Mouse (Mus musculus): Measurements from ENCODE around the gene Tmpo. TPM values are rescaled to one million over a fixed set of nuclear protein-coding genes. Genes with fewer than 3 reads are reported as not detected.
"Not testable (repeated sequence)": the region's sequence is repeated elsewhere in the genome, so short reads cannot be mapped to it uniquely, and the experiment has no call there.

Tmpo gene
- total RNA-seq, 2 experiments from 2014 or later = 40.4 to 40.6 TPM

DNA sequence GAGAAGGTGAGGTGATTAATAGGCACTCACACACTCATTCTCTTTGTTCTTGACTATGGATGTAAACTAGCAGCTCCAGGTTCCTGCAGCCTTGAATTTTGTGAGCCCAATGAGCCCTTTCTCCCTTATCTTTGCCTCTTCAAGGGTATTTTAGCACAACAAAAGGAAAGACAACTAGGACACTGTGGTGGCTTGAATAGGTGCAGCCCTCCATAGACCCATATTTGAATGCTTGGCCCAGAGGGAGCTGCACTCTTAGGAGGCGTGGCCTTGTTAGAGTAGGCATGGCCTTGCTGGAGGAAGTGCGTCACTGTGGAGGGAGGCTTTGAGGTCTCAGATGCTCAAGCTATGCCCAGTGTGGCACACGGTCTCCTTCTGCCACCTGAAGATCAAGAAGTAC, 19.5 kb upstream of the Tmpo start:
- intact Hi-C loops (cut with DNase I) = no loop called here
- no peak for DNase-seq (ENCODE audit: extremely low spot score in 1 of 2, low spot score in 2 of 2)
- TF ChIP-seq CTCF (IDR thresholded peaks at IDR 0.05) = no peak
- Histone ChIP-seq H3K4me3 (no peak overlapping the region), H3K27ac (no peak overlapping the region)

DNA sequence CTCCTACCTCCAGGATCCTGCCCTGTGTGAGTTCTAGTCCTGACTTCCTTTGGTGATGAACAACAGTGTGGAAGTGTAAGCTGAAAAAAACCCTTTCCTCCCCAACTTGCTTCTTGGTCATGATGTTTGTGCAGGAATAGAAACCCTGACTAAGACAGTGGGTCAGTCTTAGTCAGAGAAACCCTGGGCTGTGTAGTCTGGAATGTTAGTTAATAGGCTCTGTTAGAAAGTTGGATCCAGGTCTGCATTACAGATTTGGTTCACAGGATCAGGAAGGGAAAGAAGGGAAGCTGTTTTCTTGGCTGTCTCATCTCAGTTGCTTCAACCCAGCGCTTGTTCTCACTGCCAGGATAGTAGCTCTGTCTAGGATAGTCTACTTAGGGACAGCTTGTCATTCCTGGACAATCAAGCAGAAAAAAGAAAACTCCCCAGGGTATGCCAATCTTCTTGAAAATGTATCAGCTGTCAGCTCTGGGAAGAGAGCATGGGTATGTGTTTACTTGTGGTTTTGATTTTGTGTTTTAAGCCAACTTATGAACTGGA, 18.2 kb upstream of the Tmpo start:
- intact Hi-C loops (cut with DNase I) = no loop called here
- Histone ChIP-seq H3K4me3 (no peak overlapping the region), H3K27ac (no peak overlapping the region)
- no peak for DNase-seq (ENCODE audit: extremely low spot score in 1 of 2, low spot score in 2 of 2)
- TF ChIP-seq CTCF (IDR thresholded peaks at IDR 0.05) = no peak

DNA sequence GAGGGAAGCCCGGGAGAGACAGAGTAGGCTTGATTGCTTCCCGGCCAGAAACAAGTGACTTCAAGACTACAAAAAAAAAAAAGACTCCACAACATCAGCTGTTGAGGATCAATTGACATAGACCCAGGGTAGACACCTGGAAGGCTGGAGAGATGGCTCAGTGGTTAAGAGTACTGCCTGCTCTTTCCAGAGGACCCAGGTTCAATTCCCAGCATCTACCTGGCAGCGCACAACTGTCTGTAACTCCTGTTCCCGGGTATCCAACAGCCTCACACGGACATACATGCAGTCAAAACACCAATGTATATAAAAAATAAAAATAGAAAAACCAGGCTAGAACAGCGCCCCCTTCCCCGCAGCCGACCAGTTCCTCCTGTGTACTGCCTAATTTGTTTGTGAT, 16.6 kb upstream of the Tmpo start:
- DNase-seq (ENCODE audit: extremely low spot score in 1 of 2, low spot score in 2 of 2) = no peak
- H3K27ac ChIP-seq = no peak overlapping the region
- no peak overlapping the region for H3K4me3 ChIP-seq
- TF ChIP-seq CTCF (IDR thresholded peaks at IDR 0.05) = no peak
- intact Hi-C loops (cut with DNase I) = no loop called here

DNA sequence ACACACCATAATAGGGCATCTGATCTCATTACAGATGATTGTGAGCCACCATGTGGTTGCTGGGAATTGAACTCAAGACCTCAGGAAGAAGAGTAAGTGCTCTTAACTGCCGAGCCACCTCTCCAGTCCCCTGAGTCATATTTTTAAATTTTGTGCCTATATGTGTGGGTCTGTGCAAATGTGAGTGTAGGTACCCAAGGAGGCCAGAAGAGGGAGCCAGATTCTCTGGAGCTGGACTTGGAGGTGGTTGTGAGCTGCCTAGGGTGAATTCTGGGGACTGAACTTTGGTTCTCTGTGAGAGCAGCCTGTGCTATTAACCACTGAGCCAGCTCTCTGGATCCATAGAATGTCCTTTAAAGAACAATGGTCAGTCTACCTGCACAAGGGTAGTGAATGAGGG, 15.7 kb upstream of the Tmpo start:
- intact Hi-C loops (cut with DNase I) = no loop called here
- TF ChIP-seq CTCF (IDR thresholded peaks at IDR 0.05) = no peak; the same call in 1 of the 2 replicates

DNA sequence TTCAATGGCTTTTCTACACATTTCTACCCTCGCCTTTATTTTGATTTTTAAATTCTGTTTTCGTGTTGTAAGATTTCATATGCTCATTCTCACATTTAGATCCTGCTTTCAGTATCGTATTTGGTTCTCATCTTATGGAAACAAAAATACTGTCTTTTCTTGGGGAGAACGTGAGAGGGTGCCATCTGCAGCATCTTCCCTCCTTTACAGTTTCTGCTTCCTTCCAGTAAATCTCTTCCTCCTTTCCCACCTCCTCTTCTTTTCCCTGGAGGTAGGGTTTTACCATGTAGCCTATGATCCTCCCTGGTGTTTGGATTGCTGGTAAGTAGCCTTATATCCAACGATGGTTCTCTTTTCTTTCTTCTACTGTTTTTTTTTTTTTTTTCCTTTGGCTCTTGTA, 14.6 kb upstream of the Tmpo start:
- Histone ChIP-seq H3K27ac (no peak overlapping the region), H3K4me3 (no peak overlapping the region)
- intact Hi-C loops (cut with DNase I) = no loop called here
- no peak for TF ChIP-seq CTCF (IDR thresholded peaks at IDR 0.05)
- DNase-seq (ENCODE audit: extremely low spot score in 1 of 2, low spot score in 2 of 2) = no peak

More for the DNA sequence above, 15.7 kb upstream of the Tmpo start:
- Histone ChIP-seq H3K4me3 (no peak overlapping the region), H3K27ac (no peak overlapping the region)
- no peak for DNase-seq (ENCODE audit: extremely low spot score in 1 of 2, low spot score in 2 of 2)

DNA sequence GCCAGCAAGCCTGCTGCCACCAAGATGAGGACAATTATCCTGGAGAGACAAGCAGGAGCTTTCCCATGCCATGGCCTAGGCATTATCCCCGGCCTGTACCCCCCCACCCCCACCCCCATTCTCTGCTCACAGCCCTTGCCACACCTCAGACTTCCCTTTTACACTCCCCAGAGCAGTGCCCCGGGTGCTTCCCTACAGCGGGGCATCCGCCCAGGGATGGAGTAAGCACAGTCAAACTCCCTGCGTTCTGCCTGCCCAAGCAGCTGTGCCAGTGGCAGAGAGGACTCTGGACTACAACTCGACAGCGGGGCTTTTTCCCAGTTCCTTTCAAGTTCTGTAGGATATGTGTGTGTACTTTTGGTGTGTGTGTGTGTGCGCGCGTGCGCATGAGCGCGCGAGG, 14.0 kb upstream of the Tmpo start:
- intact Hi-C loops (cut with DNase I) = no loop called here
- DNase-seq (ENCODE audit: extremely low spot score in 1 of 2, low spot score in 2 of 2) = no peak
- no peak overlapping the region for H3K4me3 ChIP-seq
- no peak overlapping the region for H3K27ac ChIP-seq
- no peak for TF ChIP-seq CTCF (IDR thresholded peaks at IDR 0.05)

DNA sequence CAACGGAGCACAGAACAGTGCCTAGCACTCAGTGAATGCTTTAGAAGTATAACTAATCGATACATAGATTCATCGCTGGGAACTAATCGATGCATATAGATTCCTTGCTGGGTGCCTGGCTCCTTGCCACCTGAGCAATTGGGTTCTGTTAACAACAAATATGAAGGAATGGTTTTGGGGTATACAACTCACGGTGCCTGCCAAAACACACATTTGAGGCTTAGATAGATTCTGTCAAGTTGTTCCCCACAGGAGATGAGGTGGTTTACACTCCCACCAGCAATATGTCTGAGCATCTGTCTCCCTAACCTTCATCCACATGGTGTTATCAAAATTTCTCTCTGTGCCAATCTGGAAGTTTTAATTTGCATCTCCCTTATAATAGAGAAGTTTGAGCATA, 10.7 kb upstream of the Tmpo start:
- H3K27ac ChIP-seq = peak overlapping the region; percentile 0; the same call in 1 of the 2 replicates
- peak; percentile 52 to 55 for DNase-seq (ENCODE audit: extremely low spot score in 1 of 2, low spot score in 2 of 2)
- no peak overlapping the region for H3K4me3 ChIP-seq
- intact Hi-C loops (cut with DNase I) = no loop called here
- no peak for TF ChIP-seq CTCF (IDR thresholded peaks at IDR 0.05)

DNA sequence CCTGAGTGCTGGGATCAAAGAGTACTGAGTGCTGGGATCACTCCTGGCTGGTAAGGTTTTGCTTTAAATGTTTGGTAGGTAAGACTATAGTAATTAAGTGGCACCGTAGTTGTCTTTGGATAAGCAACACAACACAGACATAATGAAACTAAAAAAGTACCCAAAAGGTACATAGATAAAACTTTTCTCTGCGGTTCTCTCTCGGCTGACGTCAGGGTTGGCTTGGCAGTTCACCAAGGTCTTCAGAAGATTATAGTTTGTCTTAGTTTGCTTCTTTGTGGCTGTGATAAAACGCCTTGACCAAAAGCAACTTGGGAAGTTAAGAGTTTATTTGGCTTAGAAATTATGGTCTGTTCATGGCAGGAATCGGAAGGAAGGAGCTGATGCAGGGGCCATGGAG, 8.4 kb upstream of the Tmpo start:
- no peak overlapping the region for H3K4me3 ChIP-seq
- intact Hi-C loops (cut with DNase I) = no loop called here
- no peak for DNase-seq (ENCODE audit: extremely low spot score in 1 of 2, low spot score in 2 of 2)
- no peak overlapping the region for H3K27ac ChIP-seq
- no peak for TF ChIP-seq CTCF (IDR thresholded peaks at IDR 0.05)

DNA sequence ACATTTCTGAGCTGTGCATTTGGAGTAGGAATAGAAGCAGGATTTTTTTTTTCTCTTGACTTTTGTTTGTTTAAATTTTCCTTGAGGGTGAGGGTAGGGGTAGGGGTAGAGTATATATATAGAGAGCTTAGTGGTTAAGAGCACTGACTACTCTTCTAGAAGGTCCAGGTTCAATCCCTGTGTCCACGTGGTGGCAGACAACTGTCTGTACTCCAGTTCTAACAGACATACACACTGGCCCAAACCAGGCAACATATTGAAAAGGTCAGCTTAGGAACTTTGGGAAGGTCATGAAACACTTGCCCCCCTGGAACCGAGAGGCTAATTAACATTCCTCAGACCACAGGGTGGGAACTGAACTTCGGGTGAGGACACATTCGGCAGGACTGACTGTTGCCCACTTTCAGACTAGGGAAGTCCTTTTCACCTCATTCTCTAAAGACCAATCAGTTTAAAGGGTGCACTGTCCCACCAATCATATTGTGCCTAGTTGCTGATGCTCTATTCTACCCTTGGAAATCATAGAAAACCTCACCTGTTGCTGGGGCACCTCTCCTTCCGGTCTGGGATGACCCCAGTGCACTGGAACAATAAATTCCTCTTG, 7.7 kb upstream of the Tmpo start:
- Histone ChIP-seq H3K4me3 (no peak overlapping the region), H3K27ac (no peak overlapping the region; the same call in 1 of the 2 replicates)
- no peak for TF ChIP-seq CTCF (IDR thresholded peaks at IDR 0.05)
- DNase-seq (ENCODE audit: extremely low spot score in 1 of 2, low spot score in 2 of 2) = no peak
- intact Hi-C loops (cut with DNase I) = no loop called here

DNA sequence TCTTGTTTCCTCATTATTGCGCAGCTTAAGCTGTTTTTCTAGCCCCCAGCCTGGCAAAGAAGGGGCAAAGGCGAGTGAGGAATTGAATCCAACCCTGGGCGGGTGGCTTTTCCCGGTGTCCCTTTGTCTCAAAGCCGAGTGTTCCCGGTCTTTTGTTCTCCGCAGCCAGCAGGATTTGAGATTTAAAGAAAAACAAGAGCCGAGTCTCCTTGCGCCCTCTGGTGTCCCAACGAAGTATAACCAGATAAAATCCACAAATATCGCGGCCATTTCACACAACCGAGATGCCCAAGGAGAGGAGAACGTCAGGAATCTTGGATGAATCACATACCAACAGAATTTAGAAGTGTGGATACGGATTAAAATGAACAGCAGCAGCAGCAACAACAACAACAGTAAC, 6.8 kb upstream of the Tmpo start:
- DNase-seq (ENCODE audit: extremely low spot score in 1 of 2, low spot score in 2 of 2) = peak; percentile 84 to 87
- Histone ChIP-seq H3K4me3 (peak overlapping the region; percentile 56), H3K27ac (peak overlapping the region; percentile 84)
- intact Hi-C loops (cut with DNase I) = loop anchor here (1.0 kb wide), 1 partner anchor 17 kb away; no protein-coding TSS in a partner anchor
- peak; percentile 85 for TF ChIP-seq CTCF (IDR thresholded peaks at IDR 0.05)

DNA sequence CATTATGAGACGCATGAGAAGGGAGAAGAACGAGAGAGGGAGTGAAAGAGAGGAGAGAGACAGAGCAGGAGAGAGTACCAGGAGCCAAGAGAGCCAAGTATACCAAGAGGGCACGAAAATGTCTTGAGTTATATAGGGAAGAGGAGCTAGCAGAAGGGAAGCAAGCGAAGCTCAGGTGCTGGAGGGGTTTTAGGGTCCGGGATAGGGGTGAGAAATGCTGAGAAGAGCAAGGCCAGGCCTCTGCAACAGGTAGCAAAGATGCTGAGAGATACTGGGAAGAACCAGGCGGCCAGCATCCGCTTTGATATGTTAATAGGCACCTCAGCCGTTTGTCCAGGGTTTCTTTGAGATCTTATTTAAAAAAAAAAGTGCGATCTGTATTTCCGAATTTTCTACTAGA, 6.2 kb upstream of the Tmpo start:
- Histone ChIP-seq H3K27ac (peak overlapping the region; percentile 84), H3K4me3 (peak overlapping the region; percentile 56)
- DNase-seq (ENCODE audit: extremely low spot score in 1 of 2, low spot score in 2 of 2) = no peak
- intact Hi-C loops (cut with DNase I) = loop anchor here (1.0 kb wide), 1 partner anchor 16 kb away; no protein-coding TSS in a partner anchor
- TF ChIP-seq CTCF (IDR thresholded peaks at IDR 0.05) = no peak

DNA sequence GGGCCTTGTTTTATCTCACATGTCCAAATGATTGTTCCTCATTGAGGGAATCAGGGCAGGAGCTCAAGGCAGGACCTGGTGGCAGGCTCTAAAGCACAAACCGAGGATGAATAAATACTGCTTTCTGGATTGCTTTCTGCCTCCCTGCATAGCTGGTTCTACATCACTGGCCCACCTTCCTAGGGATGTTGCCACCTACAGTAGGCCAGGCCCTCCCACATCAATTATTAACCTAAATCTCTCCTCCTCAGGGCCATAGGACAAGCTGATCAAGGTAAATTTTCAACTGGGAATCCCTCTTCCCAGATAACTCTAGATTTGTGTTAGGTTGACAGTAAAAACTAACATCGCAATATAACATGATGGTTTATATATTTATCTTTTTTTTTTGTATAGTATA, 4.6 kb upstream of the Tmpo start:
- Histone ChIP-seq H3K4me3 (no peak overlapping the region), H3K27ac (no peak overlapping the region)
- no peak for TF ChIP-seq CTCF (IDR thresholded peaks at IDR 0.05)
- intact Hi-C loops (cut with DNase I) = no loop called here
- DNase-seq (ENCODE audit: extremely low spot score in 1 of 2, low spot score in 2 of 2) = no peak

DNA sequence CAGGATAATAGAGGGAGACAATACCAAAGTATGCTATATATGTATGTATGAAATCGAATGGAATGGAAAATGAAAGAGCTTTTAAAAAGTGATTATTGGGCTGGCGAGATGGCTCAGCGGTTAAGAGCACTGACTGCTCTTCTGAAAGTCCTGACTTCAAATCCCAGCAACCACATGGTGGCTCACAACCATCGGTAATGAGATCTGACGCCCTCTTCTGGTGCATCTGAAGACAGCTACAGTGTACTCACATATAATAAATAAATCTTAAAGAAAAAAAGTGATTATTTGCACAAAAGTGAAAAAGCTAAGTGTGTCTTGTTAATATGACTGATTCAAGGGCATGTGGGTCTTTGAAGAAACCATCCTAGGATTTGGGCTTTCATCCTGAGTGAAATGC, 3.8 kb upstream of the Tmpo start:
- intact Hi-C loops (cut with DNase I); H3K4me3 ChIP-seq; H3K27ac ChIP-seq; DNase-seq (ENCODE audit: extremely low spot score in 1 of 2, low spot score in 2 of 2): not testable (repeated sequence)
- peak; percentile 26 for TF ChIP-seq CTCF (IDR thresholded peaks at IDR 0.05)
